Mouse (Mus musculus) adrenal gland, postnatal 36 days (tissue): ENCODE measurements around the gene Golim4. TPM values are rescaled to one million over a fixed set of nuclear protein-coding genes. Genes with fewer than 3 reads are reported as not detected.
A peak's percentile ranks its signal among the peaks of the same experiment; 100 is the strongest.

Experiments
- DNase-seq, 2 experiments: peaks; one replicate each; pipeline ENCODE4 v3.0.0; 2021; ENCODE audit warnings: mixed read lengths in 1 of 2
- total RNA-seq, 2 experiments: library from RNA; stranded (reverse); gene quantifications; 2 replicates each; pipeline ENCODE4 v1.2.3; 2021

The Golim4 gene
- total RNA-seq, 2 experiments from 2014 or later = 49.6 to 104 TPM

DNA sequence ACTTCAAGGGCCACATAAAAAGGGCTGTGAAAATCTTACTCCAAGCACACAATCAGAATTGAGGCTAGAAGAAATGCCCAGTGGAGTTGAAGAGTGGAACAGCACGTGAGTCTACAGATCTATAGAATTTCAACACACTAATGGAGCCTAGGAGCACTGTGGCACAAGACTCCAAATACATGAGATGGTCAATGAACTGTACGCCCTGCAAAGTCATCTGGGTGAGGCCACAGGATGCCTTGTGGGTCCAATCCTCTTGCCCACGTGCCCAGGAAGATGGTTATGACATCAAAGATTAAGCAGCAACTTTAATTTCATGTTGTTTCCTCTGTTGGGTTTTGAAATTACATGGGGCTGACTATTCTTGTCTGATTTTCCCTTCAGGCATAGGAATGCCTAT lies 30.4 kb downstream of the Golim4 start:
- DNase-seq = no peak

DNA sequence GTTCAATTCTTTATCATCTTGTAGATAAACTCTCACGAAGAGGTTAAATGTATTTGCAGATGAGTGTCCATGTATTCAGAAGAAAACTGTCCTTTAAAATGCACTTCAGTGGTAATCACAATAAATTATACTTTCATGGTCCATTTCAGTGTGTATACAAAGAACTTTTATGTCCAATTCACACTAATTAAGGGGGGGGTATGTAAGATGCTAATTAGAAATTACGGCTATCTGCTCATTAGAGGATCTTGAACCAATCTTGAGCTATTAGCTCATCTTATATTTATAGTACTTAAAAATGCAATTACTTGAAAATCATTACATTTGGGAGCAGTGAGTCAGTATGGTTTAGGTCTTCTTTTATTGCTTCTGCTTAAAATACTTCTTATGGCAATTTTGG lies 31.6 kb downstream of the Golim4 start:
- DNase-seq = no peak

- no peak for DNase-seq
Observed at GRCm38 (mm10) chr3:75917770-75918503, 38.8 kb downstream of the Golim4 start.

GRCm38 (mm10) chr3:75912786-75913185 lies 44.0 kb downstream of the Golim4 start:
- DNase-seq = no peak

GRCm38 (mm10) chr3:75910768-75911167 lies 46.0 kb downstream of the Golim4 start:
- DNase-seq = no peak

- DNase-seq = peak in 1 of 2 experiments; percentile 12
Observed at GRCm38 (mm10) chr3:75910257-75910656, 46.5 kb downstream of the Golim4 start.

- DNase-seq = no peak
Observed at GRCm38 (mm10) chr3:75901903-75902598, 54.7 kb downstream of the Golim4 start.

DNA sequence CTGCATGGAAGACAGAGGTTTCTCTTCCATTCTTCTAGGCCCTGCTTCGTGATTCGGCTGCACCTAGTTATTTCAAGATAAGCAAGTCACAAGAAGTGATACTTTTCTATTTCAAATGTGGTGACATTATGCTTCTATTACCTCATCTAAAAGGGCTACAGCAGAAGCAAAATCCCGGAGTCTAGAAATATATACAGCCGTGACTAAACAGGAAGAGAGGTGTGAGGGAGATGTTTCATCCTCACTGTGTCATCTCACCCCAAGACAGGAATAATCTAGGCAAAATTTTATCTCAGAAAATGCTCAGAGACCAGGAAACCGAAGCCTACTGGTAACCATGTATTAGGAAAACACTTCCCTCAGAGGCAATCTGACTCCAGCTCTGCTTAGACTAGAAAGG lies 61.7 kb downstream of the Golim4 start:
- DNase-seq = no peak

GRCm38 (mm10) chr3:75891581-75891980 lies 65.2 kb downstream of the Golim4 start:
- peak; percentile 27 to 58 for DNase-seq

- DNase-seq = no peak
Observed at GRCm38 (mm10) chr3:75889323-75889722, 67.4 kb downstream of the Golim4 start.

- no peak for DNase-seq
Observed at GRCm38 (mm10) chr3:75881582-75881981, 75.2 kb downstream of the Golim4 start.

GRCm38 (mm10) chr3:75879269-75879668 lies 77.5 kb downstream of the Golim4 start:
- no peak for DNase-seq

- no peak for DNase-seq
Observed at GRCm38 (mm10) chr3:75868886-75869285, 87.9 kb downstream of the Golim4 start.

DNA sequence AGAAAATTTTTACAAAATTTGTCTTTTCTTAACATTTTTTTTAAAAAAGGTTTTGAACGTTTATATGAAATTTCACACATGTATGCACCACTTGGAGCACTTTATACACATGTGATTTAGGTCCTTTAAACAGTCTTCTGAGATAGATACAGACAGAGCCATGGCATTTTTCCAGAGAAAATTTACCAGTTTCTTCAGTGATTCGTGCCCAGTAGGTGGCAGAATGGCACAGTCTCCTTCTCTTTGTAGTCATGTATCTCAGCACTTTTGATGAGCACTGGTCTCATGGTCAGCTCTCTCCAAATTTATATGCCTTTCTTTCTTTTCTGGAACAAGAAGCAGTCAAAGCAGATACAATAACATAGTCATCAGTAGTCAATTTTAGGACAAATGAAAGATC lies 92.5 kb downstream of the Golim4 start:
- DNase-seq = peak; percentile 22 to 34

GRCm38 (mm10) chr3:75861677-75862076 lies 95.1 kb downstream of the Golim4 start:
- DNase-seq = peak; percentile 56 to 57

DNA sequence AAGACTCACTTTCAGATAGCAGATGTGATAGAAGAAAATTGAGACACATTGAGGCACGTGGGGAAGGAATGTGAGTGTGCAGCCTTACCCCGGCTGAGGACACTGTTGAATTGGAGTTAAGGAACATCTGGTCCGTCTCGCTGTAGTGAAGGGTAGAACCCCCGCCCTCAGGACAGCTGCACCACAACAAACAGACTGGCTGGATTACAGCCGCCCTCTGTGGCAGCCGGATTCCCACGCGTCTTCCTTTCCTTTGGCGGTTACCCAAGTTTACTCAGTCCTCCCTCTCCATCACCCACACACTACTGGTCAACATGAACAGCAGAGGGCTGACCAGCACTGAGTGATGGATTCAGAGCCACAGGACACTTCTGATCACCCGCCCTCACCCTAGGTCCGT lies 96.0 kb downstream of the Golim4 start:
- no peak for DNase-seq

DNA sequence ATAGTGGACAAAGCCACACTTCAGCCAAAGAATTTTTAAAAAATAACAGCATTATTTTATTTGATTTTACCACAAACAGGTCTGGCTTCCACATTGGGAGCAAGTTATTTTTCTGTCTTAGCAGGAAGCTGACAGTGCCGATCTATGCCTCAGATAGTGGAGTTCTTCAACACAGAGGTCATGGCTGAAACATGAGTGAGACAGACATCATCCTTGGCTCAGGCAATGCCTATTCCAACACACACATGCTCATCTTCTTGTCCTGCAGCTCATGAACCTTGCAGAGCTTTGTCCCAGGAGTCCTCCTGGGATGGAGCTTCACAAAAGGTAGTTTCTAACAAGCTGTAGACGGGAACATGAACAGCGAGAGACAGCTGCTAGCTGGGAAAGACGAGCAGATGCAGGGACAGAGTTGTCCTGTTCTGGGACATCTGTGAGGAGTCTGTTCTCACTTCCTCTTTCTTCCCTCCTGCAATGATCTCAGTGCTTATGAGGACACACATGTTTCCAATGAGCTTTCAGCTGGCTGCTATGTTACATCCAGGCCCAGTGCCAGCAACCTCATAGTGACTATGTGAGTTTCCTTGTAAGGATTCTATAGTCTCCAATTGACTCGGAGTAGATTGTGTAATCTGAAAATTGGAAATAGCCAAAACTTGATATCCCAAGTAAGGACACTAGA lies 121.3 kb downstream of the Golim4 start:
- peak; percentile 2 for DNase-seq

GRCm38 (mm10) chr3:75834827-75835226 lies 121.9 kb downstream of the Golim4 start:
- no peak for DNase-seq

Other genes starting within 250 kb of the Golim4 start
- gene Gm29133, start 208.8 kb downstream of the Golim4 start, total RNA-seq = not detected
- gene Fstl5, start 117.3 kb upstream of the Golim4 start, total RNA-seq = 1 to 10 TPM; 5.1 to 5.4 TPM